Mouse (Mus musculus): ENCODE measurements around the gene Upb1.
"Not testable (repeated sequence)": the region's sequence is repeated elsewhere in the genome, so short reads cannot be mapped to it uniquely, and the experiment has no call there.

The Upb1 gene

GRCm38 (mm10) chr10:75400958-75401357 lies at the start of gene Upb1:
Gene Upb1, plus strand, starts transcription at chr10:75401115.
- no peak for DNase-seq (ENCODE audit: low read depth in 1 of 2, low spot score in 2 of 2)

GRCm38 (mm10) chr10:75352541-75352940 lies 48.4 kb upstream of the Upb1 start:
- DNase-seq (ENCODE audit: low read depth in 1 of 2, low spot score in 2 of 2), result no peak

GRCm38 (mm10) chr10:75353838-75354241 lies 47.1 kb upstream of the Upb1 start:
- not testable (repeated sequence) for DNase-seq (ENCODE audit: low read depth in 1 of 2, low spot score in 2 of 2)

GRCm38 (mm10) chr10:75355341-75355740 lies 45.6 kb upstream of the Upb1 start:
- no peak for DNase-seq (ENCODE audit: low read depth in 1 of 2, low spot score in 2 of 2)

- not testable (repeated sequence) for DNase-seq (ENCODE audit: low read depth in 1 of 2, low spot score in 2 of 2)
Measured at GRCm38 (mm10) chr10:75364214-75364690, 36.7 kb upstream of the Upb1 start.

- DNase-seq (ENCODE audit: low read depth in 1 of 2, low spot score in 2 of 2), result no peak
Measured at GRCm38 (mm10) chr10:75364796-75365195, 36.1 kb upstream of the Upb1 start.

GRCm38 (mm10) chr10:75365231-75365633 lies 35.7 kb upstream of the Upb1 start:
- no peak for DNase-seq (ENCODE audit: low read depth in 1 of 2, low spot score in 2 of 2)

GRCm38 (mm10) chr10:75373655-75374351 lies 27.1 kb upstream of the Upb1 start:
- not testable (repeated sequence) for DNase-seq (ENCODE audit: low read depth in 1 of 2, low spot score in 2 of 2)

GRCm38 (mm10) chr10:75378688-75379087 lies 22.2 kb upstream of the Upb1 start:
- no peak for DNase-seq (ENCODE audit: low read depth in 1 of 2, low spot score in 2 of 2)

GRCm38 (mm10) chr10:75390156-75390555 lies 10.8 kb upstream of the Upb1 start:
- DNase-seq (ENCODE audit: low read depth in 1 of 2, low spot score in 2 of 2), result no peak

GRCm38 (mm10) chr10:75390832-75391231 lies 10.1 kb upstream of the Upb1 start:
- DNase-seq (ENCODE audit: low read depth in 1 of 2, low spot score in 2 of 2), result no peak

- DNase-seq (ENCODE audit: low read depth in 1 of 2, low spot score in 2 of 2), result no peak
Measured at GRCm38 (mm10) chr10:75394796-75395195, 6.1 kb upstream of the Upb1 start.

GRCm38 (mm10) chr10:75396966-75397365 lies 3.9 kb upstream of the Upb1 start:
- no peak for DNase-seq (ENCODE audit: low read depth in 1 of 2, low spot score in 2 of 2)

GRCm38 (mm10) chr10:75405916-75406315 lies 5.0 kb downstream of the Upb1 start:
- no peak for DNase-seq (ENCODE audit: low read depth in 1 of 2, low spot score in 2 of 2)

- no peak for DNase-seq (ENCODE audit: low read depth in 1 of 2, low spot score in 2 of 2)
Measured at GRCm38 (mm10) chr10:75406755-75407154, 5.8 kb downstream of the Upb1 start.

- DNase-seq (ENCODE audit: low read depth in 1 of 2, low spot score in 2 of 2), result no peak
Measured at GRCm38 (mm10) chr10:75407741-75408140, 6.8 kb downstream of the Upb1 start.

GRCm38 (mm10) chr10:75411343-75412113 lies 10.6 kb downstream of the Upb1 start:
- DNase-seq (ENCODE audit: low read depth in 1 of 2, low spot score in 2 of 2), result not testable (repeated sequence)

GRCm38 (mm10) chr10:75412114-75413103 lies 11.5 kb downstream of the Upb1 start:
- no peak for DNase-seq (ENCODE audit: low read depth in 1 of 2, low spot score in 2 of 2)

GRCm38 (mm10) chr10:75414925-75415324 lies 14.0 kb downstream of the Upb1 start:
- DNase-seq (ENCODE audit: low read depth in 1 of 2, low spot score in 2 of 2), result no peak

- no peak for DNase-seq (ENCODE audit: low read depth in 1 of 2, low spot score in 2 of 2)
Measured at GRCm38 (mm10) chr10:75417363-75418042, 16.6 kb downstream of the Upb1 start.

- no peak for DNase-seq (ENCODE audit: low read depth in 1 of 2, low spot score in 2 of 2)
Measured at GRCm38 (mm10) chr10:75418747-75419146, 17.8 kb downstream of the Upb1 start.

All from monocyte, adult 2 months (primary cell).